Mouse (Mus musculus): ENCODE data around the gene Fmc1. TPM values are rescaled to one million over a fixed set of nuclear protein-coding genes. Genes with fewer than 3 reads are reported as not detected.
"Not testable (repeated sequence)": the region's sequence is repeated elsewhere in the genome, so short reads cannot be mapped to it uniquely, and the experiment has no call there.

The Fmc1 gene
- polyA plus RNA-seq (2012; rRNA removed) = 204 and 234 TPM in 2 replicates

GRCm38 (mm10) chr6:38533428-38534405 is at the start of gene Fmc1:
TSS of gene Fmc1 (plus strand) at chr6:38533502.
- DNase-seq (ENCODE audit: low read depth, low spot score) = peak; percentile 99
- WGBS = 1% methylated on average over 41 of the region's 41 CpGs

- no peak for DNase-seq (ENCODE audit: low read depth, low spot score)
- 84% methylated on average over 3 of the region's 3 CpGs for WGBS
These were observed 40.8 kb upstream of the Fmc1 start for GRCm38 (mm10) chr6:38492550-38492949.

- no peak for DNase-seq (ENCODE audit: low read depth, low spot score)
- 54% methylated on average over 4 of the region's 4 CpGs for WGBS
These were observed 37.7 kb upstream of the Fmc1 start for GRCm38 (mm10) chr6:38495641-38496040.

- WGBS = 72% methylated on average over 1 of the region's 1 CpGs
- no peak for DNase-seq (ENCODE audit: low read depth, low spot score)
These were observed 21.2 kb upstream of the Fmc1 start for GRCm38 (mm10) chr6:38512096-38512495.

- no peak for DNase-seq (ENCODE audit: low read depth, low spot score)
These were observed 20.5 kb upstream of the Fmc1 start for GRCm38 (mm10) chr6:38512830-38513229.

GRCm38 (mm10) chr6:38515201-38515600 is 18.1 kb upstream of the Fmc1 start:
- no peak for DNase-seq (ENCODE audit: low read depth, low spot score)
- 89% methylated on average over 4 of the region's 4 CpGs for WGBS

- no peak for DNase-seq (ENCODE audit: low read depth, low spot score)
- 9% methylated on average over 8 of the region's 8 CpGs for WGBS
These were observed 9.5 kb upstream of the Fmc1 start for GRCm38 (mm10) chr6:38523851-38524250.

GRCm38 (mm10) chr6:38531211-38531820 is 2.0 kb upstream of the Fmc1 start:
- 49% methylated on average over 5 of the region's 5 CpGs for WGBS
- no peak for DNase-seq (ENCODE audit: low read depth, low spot score)

- DNase-seq (ENCODE audit: low read depth, low spot score) = no peak
- WGBS = 3% methylated on average over 25 of the region's 25 CpGs
These were observed 542 bp upstream of the Fmc1 start for GRCm38 (mm10) chr6:38532500-38533420.

- peak; percentile 94 for DNase-seq (ENCODE audit: low read depth, low spot score)
- under 1% methylated on average over 53 of the region's 53 CpGs for WGBS
These were observed 1.5 kb downstream of the Fmc1 start for GRCm38 (mm10) chr6:38534640-38535365.

GRCm38 (mm10) chr6:38535366-38535690 is 2.0 kb downstream of the Fmc1 start:
- DNase-seq (ENCODE audit: low read depth, low spot score) = no peak
- under 1% methylated on average over 9 of the region's 9 CpGs for WGBS

- DNase-seq (ENCODE audit: low read depth, low spot score) = no peak
- 85% methylated on average over 1 of the region's 1 CpGs for WGBS
These were observed 2.5 kb downstream of the Fmc1 start for GRCm38 (mm10) chr6:38535788-38536187.

GRCm38 (mm10) chr6:38544141-38544540 is 10.8 kb downstream of the Fmc1 start:
- WGBS = 91% methylated on average over 5 of the region's 5 CpGs
- not testable (repeated sequence) for DNase-seq (ENCODE audit: low read depth, low spot score)

GRCm38 (mm10) chr6:38547005-38547404 is 13.7 kb downstream of the Fmc1 start:
- 90% methylated on average over 2 of the region's 2 CpGs for WGBS
- DNase-seq (ENCODE audit: low read depth, low spot score) = not testable (repeated sequence)

- no peak for DNase-seq (ENCODE audit: low read depth, low spot score)
- 88% methylated on average over 1 of the region's 1 CpGs for WGBS
These were observed 14.4 kb downstream of the Fmc1 start for GRCm38 (mm10) chr6:38547707-38548106.

- DNase-seq (ENCODE audit: low read depth, low spot score) = not testable (repeated sequence)
- WGBS = 95% methylated on average over 7 of the region's 7 CpGs
These were observed 15.3 kb downstream of the Fmc1 start for GRCm38 (mm10) chr6:38548595-38548994.

- WGBS = 68% methylated on average over 6 of the region's 6 CpGs
- not testable (repeated sequence) for DNase-seq (ENCODE audit: low read depth, low spot score)
These were observed 16.5 kb downstream of the Fmc1 start for GRCm38 (mm10) chr6:38549840-38550239.

- DNase-seq (ENCODE audit: low read depth, low spot score) = no peak
- 1% methylated on average over 28 of the region's 28 CpGs for WGBS
These were observed 17.2 kb downstream of the Fmc1 start for GRCm38 (mm10) chr6:38550250-38551061.

Measured in large intestine, adult 2 months (tissue).